Mouse (Mus musculus) cerebral cortex, adult 2 months (tissue): ENCODE results near the gene Frmpd4.

ENCODE experiments used
- WGBS: fragments of 180-500 bp; shearing (Covaris S2); methylation state at CpG from one replicate; pipeline ENCODE4 v1.1.7; 2018; 5-methylcytosine and 5-hydroxymethylcytosine counted together

The Frmpd4 gene

DNA sequence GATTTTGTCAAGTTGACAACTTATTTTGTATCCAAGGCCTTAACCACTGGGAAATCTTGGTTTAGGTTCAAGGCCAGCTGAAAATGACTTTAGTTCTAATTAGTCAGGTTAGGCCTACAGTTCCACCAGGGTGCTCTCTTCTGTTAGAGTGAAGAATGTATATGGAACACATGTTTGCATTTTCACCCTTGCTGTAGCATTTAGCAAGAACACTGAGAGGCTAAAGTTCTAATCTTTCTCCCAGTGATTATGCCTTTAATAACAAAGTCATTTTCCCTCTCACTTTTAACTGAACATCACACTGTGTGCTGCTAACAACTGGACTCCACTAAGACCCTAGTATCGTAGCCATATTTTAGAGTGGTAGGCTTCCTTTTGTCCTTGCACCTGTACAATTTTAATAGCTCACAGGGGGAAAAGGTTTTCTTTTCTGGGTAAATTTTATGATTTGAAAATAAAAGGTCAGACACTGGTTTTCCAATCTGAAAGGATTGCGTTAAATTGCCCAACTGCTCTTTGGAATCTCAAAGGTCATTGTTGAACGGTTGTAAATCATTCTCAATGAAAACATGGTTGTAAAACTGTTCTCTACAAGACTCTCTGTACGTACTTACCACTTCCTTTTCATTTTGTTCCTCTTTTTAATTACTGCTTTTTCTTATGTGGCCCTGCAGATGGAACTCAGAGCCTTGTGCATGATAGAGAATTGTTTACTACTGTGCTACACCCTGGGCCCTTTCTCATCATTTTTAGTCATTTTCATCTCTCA is 1093.4 kb downstream of the Frmpd4 start:
- 85% methylated on average over 4 of the region's 4 CpGs for WGBS

DNA sequence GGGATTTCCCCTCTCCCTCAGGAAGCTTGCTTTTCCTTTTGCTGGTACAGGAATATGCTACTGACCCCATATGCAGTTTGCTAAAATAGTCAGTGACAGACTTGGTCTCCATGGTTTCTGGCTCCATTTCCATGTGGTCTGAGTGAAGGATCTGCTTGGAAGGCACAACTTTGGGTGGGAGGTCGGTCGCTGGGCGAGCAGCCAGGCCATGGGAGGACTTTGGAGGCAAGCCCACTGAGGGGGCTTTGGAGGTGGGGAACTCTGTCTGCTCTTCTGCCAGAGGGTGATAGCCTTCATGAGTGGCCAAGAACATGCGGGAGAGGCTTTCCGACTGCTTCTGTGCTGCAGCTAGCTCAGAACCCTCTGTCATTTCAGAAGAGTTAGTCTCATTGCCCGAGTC is 1099.4 kb downstream of the Frmpd4 start:
- 58% methylated on average over 6 of the region's 6 CpGs for WGBS

DNA sequence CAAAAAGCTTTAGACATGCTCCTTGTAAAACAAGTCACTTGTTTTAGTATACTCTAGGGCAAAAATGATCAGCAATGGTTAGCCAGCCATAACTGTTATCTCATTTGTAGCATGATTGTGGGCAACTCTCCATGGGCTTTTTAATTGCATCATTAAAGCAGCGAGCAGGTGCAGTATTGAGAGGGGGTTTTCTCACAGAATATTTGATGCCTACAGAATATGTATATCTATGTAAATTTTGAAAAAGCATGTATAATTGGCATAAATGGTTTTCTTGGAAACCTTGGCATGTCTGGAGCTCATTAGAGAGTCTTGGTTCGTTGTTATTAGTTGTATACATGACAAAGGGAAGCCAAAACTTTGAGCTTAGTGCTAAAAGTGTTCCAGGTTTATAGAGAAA is 1143.1 kb downstream of the Frmpd4 start:
- 56% methylated on average over 2 of the region's 2 CpGs for WGBS
